Mouse (Mus musculus) heart, embryonic 11.5 days (tissue): Measurements from ENCODE around the gene Prkca. TPM values are rescaled to one million over a fixed set of nuclear protein-coding genes. Genes with fewer than 3 reads are reported as not detected.

Experiments
- ATAC-seq: fragments of 200-750 bp; cut with Nextera tagmentation; replicated peaks from 2 replicates; pipeline ENCODE4 v1.8.0; 2017; ENCODE audit warnings: moderate library complexity; ENCODE audit not compliant: insufficient number of reproducible peaks, low FRiP score, low TSS enrichment
- H3K27ac ChIP-seq: fragments of 300-500 bp; sonication (generic); 2 replicates; pipeline ENCODE4 v1.5.1; 2014; ENCODE audit warnings: mild to moderate bottlenecking, low read depth, low read length
- H3K27me3 ChIP-seq: fragments of 300-500 bp; sonication (generic); 2 replicates; pipeline ENCODE4 v1.6.1; 2014; ENCODE audit warnings: mild to moderate bottlenecking, low read length, mixed read lengths; ENCODE audit not compliant: control insufficient read depth, insufficient read depth
- H3K36me3 ChIP-seq: fragments of 300-500 bp; sonication (generic); 2 replicates; pipeline ENCODE4 v1.6.1; 2014; ENCODE audit warnings: mild to moderate bottlenecking, low read length, moderate library complexity, mixed read lengths; ENCODE audit not compliant: control insufficient read depth, insufficient read depth
- H3K4me1 ChIP-seq: fragments of 300-500 bp; sonication (generic); 2 replicates; pipeline ENCODE4 v1.6.1; 2014; ENCODE audit warnings: low read length; ENCODE audit not compliant: control insufficient read depth, insufficient read depth
- H3K4me2 ChIP-seq: fragments of 300-500 bp; sonication (generic); 2 replicates; pipeline ENCODE4 v1.6.1; 2014; ENCODE audit warnings: mild to moderate bottlenecking, moderate library complexity
- H3K4me3 ChIP-seq: fragments of 300-500 bp; sonication (generic); 2 replicates; pipeline ENCODE4 v1.5.1; 2014; ENCODE audit warnings: low read depth, low read length
- H3K9ac ChIP-seq: fragments of 300-500 bp; sonication (generic); 2 replicates; pipeline ENCODE4 v1.6.1; 2014; ENCODE audit warnings: mild to moderate bottlenecking, low read depth, low read length, moderate library complexity
- H3K9me3 ChIP-seq: fragments of 300-500 bp; sonication (generic); replicated peaks from 2 replicates; pipeline ENCODE4 v1.6.1; 2016; ENCODE audit warnings: low read length; ENCODE audit not compliant: control insufficient read depth
- WGBS: fragments of 180-500 bp; shearing (Covaris S2); extraction: QIAGEN DNeasy Blood & Tissue Kit; methylation state at CpG from one replicate; pipeline ENCODE4 v1.1.7; 2014; ENCODE audit not compliant: insufficient replicate concordance; 5-methylcytosine and 5-hydroxymethylcytosine counted together
- polyA plus RNA-seq: library from polyadenylated mRNA; unstranded; fragments of >200 nt; fragmentation: Nextera tagmentation; extraction: Ambion mirVana; gene quantifications from 2 replicates; pipeline ENCODE4 v1.2.1, GENCODE M21; 2014

Prkca gene
- polyA plus RNA-seq, 1 experiment from 2014 or later: 16.9 TPM

DNA sequence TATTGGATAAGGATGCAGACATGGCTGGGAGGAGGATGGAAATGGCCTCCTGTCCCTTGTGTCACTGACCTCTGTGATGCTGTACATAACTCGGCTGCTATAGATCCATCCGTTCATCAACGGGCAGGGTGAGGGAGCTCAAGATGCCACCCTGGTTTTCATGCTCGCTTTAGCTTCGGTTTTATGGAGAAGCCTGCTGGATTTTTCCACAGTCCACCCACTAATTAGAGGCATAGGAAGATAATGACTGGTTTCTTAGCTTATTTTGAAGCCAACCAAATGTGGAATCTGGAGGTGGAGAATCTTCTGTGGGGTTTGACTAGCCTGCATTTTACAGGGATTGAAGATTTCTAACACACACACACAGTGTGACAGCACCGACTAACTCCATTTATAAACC lies 286.6 kb downstream of the Prkca start:
- H3K36me3 ChIP-seq: no peaks in the 10 kb centered on the region
- H3K4me3 ChIP-seq: no peak overlapping the region
- WGBS: 88% methylated on average over 6 of the region's 6 CpGs
- H3K27me3 ChIP-seq: no peaks in the 10 kb centered on the region
- no peak overlapping the region for H3K9ac ChIP-seq
- H3K9me3 ChIP-seq: no peaks in the 10 kb centered on the region
- no peaks in the 10 kb centered on the region for H3K4me1 ChIP-seq
- H3K4me2 ChIP-seq: no peak overlapping the region
- ATAC-seq: no peak
- H3K27ac ChIP-seq: no peak overlapping the region

DNA sequence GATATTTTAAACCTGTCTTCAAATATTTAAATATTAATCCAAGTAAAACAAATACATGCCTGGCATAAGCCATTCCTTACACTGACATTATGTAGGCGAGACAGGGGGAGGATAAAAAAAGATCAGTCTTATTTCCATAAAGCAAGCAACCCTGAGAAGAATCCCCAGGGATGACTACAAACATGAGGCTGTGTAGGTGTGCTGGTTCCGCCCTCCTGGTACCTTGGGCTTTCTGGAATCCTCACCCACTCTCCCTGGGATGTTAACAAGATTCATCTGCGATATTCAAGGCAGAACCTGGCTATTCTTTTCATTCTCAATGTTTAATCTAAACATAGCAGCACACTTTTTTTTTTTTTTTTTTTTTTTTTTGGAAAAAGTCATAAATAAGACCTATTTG lies 289.1 kb downstream of the Prkca start:
- H3K27ac ChIP-seq: no peak overlapping the region
- no peak overlapping the region for H3K4me3 ChIP-seq
- 81% methylated on average over 3 of the region's 3 CpGs for WGBS
- H3K4me2 ChIP-seq: no peak overlapping the region
- no peak overlapping the region for H3K9ac ChIP-seq
- no peaks in the 10 kb centered on the region for H3K27me3 ChIP-seq
- H3K9me3 ChIP-seq: no peaks in the 10 kb centered on the region
- H3K4me1 ChIP-seq: no peaks in the 10 kb centered on the region
- H3K36me3 ChIP-seq: 0 out of 2 replicates have a peak, but pooled peaks cover 3% of the 10 kb centered on the region
- ATAC-seq: no peak

- ATAC-seq: no peak
- WGBS: 91% methylated on average over 10 of the region's 10 CpGs
- Histone ChIP-seq H3K4me3 (no peak overlapping the region), H3K27me3 (no peaks in the 10 kb centered on the region), H3K4me2 (no peak overlapping the region), H3K9me3 (no peaks in the 10 kb centered on the region), H3K36me3 (0 out of 2 replicates have a peak, but pooled peaks cover 3% of the 10 kb centered on the region), H3K9ac (no peak overlapping the region), H3K4me1 (no peaks in the 10 kb centered on the region), H3K27ac (no peak overlapping the region)
Measured at GRCm38 (mm10) chr11:108053746-108054145, 290.0 kb downstream of the Prkca start.

DNA sequence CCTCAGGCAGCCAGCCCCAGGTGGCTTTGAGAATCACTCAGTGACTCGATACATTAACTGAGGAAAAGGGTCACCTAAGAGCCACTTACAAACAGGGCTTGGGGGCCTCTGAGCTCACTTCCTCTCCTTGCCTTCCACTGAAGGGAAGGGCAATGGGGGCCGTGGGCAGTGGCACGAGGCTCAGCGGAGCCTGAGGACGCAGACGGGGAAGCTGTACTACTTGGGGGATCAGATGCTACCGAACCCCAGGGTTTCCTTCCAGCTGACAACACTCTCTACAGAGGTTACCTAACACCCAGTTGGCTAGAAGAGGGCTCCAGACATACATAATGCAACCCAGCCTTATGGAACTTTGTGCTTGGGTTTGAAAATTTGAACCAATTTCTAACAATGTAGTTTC lies 302.1 kb downstream of the Prkca start:
- H3K4me2 ChIP-seq: no peak overlapping the region
- WGBS: 80% methylated on average over 7 of the region's 7 CpGs
- no peaks in the 10 kb centered on the region for H3K4me1 ChIP-seq
- H3K27me3 ChIP-seq: no peaks in the 10 kb centered on the region
- no peaks in the 10 kb centered on the region for H3K36me3 ChIP-seq
- no peak for ATAC-seq
- no peak overlapping the region for H3K27ac ChIP-seq
- H3K4me3 ChIP-seq: no peak overlapping the region
- no peaks in the 10 kb centered on the region for H3K9me3 ChIP-seq
- H3K9ac ChIP-seq: no peak overlapping the region

DNA sequence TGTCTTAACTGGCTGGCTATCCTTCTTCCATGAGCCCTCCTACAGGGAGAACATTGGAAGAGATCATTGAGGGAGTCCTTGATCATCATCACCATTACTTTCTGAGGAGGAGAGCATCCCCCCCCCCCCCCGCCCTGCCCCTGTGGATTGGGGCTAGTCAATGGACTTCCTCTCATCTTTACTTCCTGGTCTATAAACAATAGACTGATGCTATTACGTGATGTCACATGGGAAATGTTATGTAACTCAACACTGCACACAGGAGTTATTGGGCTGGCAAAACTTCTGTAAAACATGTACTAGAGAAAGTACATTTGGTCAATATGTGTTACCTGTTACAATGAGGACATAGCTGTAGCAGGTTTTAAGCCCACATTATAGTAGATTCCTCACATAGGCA lies 302.9 kb downstream of the Prkca start:
- H3K36me3 ChIP-seq: no peaks in the 10 kb centered on the region
- H3K27me3 ChIP-seq: no peaks in the 10 kb centered on the region
- no peak overlapping the region for H3K27ac ChIP-seq
- ATAC-seq: no peak
- H3K9me3 ChIP-seq: no peaks in the 10 kb centered on the region
- H3K4me2 ChIP-seq: no peak overlapping the region
- H3K9ac ChIP-seq: no peak overlapping the region
- H3K4me3 ChIP-seq: no peak overlapping the region
- 72% methylated on average over 2 of the region's 2 CpGs for WGBS
- no peaks in the 10 kb centered on the region for H3K4me1 ChIP-seq

- H3K36me3 ChIP-seq: no peaks in the 10 kb centered on the region
- H3K9ac ChIP-seq: no peak overlapping the region
- ATAC-seq: no peak
- H3K4me3 ChIP-seq: no peak overlapping the region
- no peaks in the 10 kb centered on the region for H3K27me3 ChIP-seq
- H3K4me1 ChIP-seq: no peaks in the 10 kb centered on the region
- H3K27ac ChIP-seq: no peak overlapping the region
- H3K9me3 ChIP-seq: no peaks in the 10 kb centered on the region
- H3K4me2 ChIP-seq: no peak overlapping the region
- WGBS: 91% methylated on average over 17 of the region's 17 CpGs
Measured at GRCm38 (mm10) chr11:108039761-108040160, 304.0 kb downstream of the Prkca start.

- no peak overlapping the region for H3K9ac ChIP-seq
- no peak overlapping the region for H3K4me2 ChIP-seq
- no peaks in the 10 kb centered on the region for H3K36me3 ChIP-seq
- H3K4me1 ChIP-seq: 0 out of 2 replicates have a peak, but pooled peaks cover 3% of the 10 kb centered on the region
- 85% methylated on average over 12 of the region's 12 CpGs for WGBS
- no peak for ATAC-seq
- H3K9me3 ChIP-seq: no peaks in the 10 kb centered on the region
- no peaks in the 10 kb centered on the region for H3K27me3 ChIP-seq
- H3K4me3 ChIP-seq: no peak overlapping the region
- H3K27ac ChIP-seq: no peak overlapping the region
Measured at GRCm38 (mm10) chr11:108038989-108039388, 304.7 kb downstream of the Prkca start.

- WGBS: 85% methylated on average over 10 of the region's 10 CpGs
- no peak overlapping the region for H3K4me2 ChIP-seq
- no peaks in the 10 kb centered on the region for H3K36me3 ChIP-seq
- H3K4me3 ChIP-seq: no peak overlapping the region
- no peak overlapping the region for H3K9ac ChIP-seq
- no peak for ATAC-seq
- no peak overlapping the region for H3K27ac ChIP-seq
- H3K9me3 ChIP-seq: no peaks in the 10 kb centered on the region
- H3K4me1 ChIP-seq: peaks cover 10% of the 10 kb centered on the region; the same call in 1 of the 2 replicates
- H3K27me3 ChIP-seq: no peaks in the 10 kb centered on the region
Measured at GRCm38 (mm10) chr11:108036339-108036738, 307.4 kb downstream of the Prkca start.

DNA sequence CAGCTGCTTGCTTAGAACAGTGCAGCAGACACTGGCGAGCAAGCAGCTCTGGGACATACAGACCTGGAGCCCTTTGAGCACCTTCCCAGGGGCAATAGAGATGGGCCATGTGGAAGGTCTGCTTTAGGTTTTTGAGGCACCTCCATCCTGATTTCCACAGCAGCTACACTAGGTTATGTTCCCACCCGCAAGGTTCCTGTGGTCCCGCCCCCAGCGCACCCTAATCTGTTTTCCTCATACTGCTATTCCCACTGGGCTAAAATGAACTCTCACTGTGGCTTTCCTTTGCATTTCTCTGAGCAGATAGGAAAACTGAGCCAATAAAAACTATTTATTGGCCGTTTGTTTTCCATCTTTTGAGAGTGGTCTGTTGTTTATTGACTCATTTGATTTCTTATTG lies 308.0 kb downstream of the Prkca start:
- Histone ChIP-seq H3K27ac (no peak overlapping the region), H3K9me3 (no peaks in the 10 kb centered on the region), H3K9ac (no peak overlapping the region), H3K4me1 (peaks cover 10% of the 10 kb centered on the region; the same call in 1 of the 2 replicates), H3K4me2 (no peak overlapping the region), H3K36me3 (no peaks in the 10 kb centered on the region), H3K4me3 (no peak overlapping the region), H3K27me3 (no peaks in the 10 kb centered on the region)
- WGBS: 71% methylated on average over 5 of the region's 5 CpGs
- ATAC-seq: no peak
